8 mouse cellular contexts compared by ENCODE assay signal in the genomic region with DNA sequence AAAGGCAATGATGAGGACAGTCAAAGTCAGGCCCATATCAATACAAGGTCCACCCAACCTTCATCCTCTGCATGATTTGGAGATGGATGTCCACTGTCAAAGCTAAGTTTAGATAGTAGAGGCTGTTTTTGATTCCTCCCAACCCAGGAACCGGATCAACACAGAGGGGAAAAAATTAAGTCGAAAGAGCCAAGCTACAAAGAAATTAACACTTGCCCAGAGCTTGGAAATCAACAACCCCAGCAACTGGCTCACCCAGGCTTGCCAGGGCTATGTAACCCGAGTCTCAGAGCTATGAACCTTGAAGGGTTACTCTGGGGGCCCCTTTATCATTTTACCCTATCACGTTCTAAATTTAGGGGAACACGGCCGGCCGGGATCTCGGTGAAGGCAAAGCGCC. TPM values are rescaled to one million over a fixed set of nuclear protein-coding genes. Genes with fewer than 3 reads are reported as not detected.
DNase-seq lines count a peak whose midpoint lies in the region; ATAC-seq and TF ChIP-seq lines count a peak whose summit lies in the region.
"Had no signal": no experiment of that assay in that cellular context is flagged by ENCODE, and none has a peak within 500 bp of the region (broad histone marks: within the 10 kb centered on the region; RNA-seq: fewer than 3 reads in every experiment).

No protein-coding gene starts in this region.

- WGBS in lung, embryonic 14.5 days = 7% methylated on average over 9 of the region's 9 CpGs
- WGBS in limb, embryonic 11.5 days = under 1% methylated on average over 9 of the region's 9 CpGs
- WGBS in neural tube, embryonic 13.5 days = 2% methylated on average over 9 of the region's 9 CpGs

- H3K4me2 ChIP-seq in lung, embryonic 14.5 days = no peak overlapping the region
- H3K4me2 ChIP-seq in limb, embryonic 11.5 days (ENCODE audit: low read depth, severe bottlenecking) = peak overlapping the region; percentile 62
- peak overlapping the region; percentile 37 for H3K4me2 ChIP-seq in neural tube, embryonic 13.5 days

- TF ChIP-seq CTCF in lung, embryonic 14.5 days (IDR thresholded peaks at IDR 0.05; ENCODE audit: low read depth) = no peak
- no peak for TF ChIP-seq CTCF in embryonic fibroblast, embryonic 13.5 days (IDR thresholded peaks at IDR 0.05; ENCODE audit: borderline replicate concordance, insufficient read depth, low read length)

- H3K27ac ChIP-seq in lung, embryonic 14.5 days (ENCODE audit: low read depth) = no peak overlapping the region
- H3K27ac ChIP-seq in embryonic fibroblast, embryonic 13.5 days (ENCODE audit: insufficient read depth, low read length) = peak overlapping the region; percentile 90
- H3K27ac ChIP-seq in limb, embryonic 11.5 days (replicated peaks; ENCODE audit: low read depth, low read length) = peak overlapping the region; percentile 100
- no peak overlapping the region for H3K27ac ChIP-seq in neural tube, embryonic 13.5 days (replicated peaks)

- 0 out of 2 replicates have a peak overlapping the region, but pooled peaks have one; percentile 1 for H3K4me3 ChIP-seq in lung, embryonic 14.5 days (ENCODE audit: low read depth, low read length)
- peak overlapping the region; percentile 30 for H3K4me3 ChIP-seq in embryonic fibroblast, embryonic 13.5 days (ENCODE audit: insufficient read depth, low read length)
- H3K4me3 ChIP-seq in limb, embryonic 11.5 days (ENCODE audit: low read depth, low read length) = peak overlapping the region; percentile 86
- H3K4me3 ChIP-seq in neural tube, embryonic 13.5 days = peak overlapping the region; percentile 43

- H3K4me1 ChIP-seq in lung, embryonic 14.5 days (ENCODE audit: insufficient read depth) = 0 out of 2 replicates have a peak, but pooled peaks cover 4% of the 10 kb centered on the region
- H3K4me1 ChIP-seq in embryonic fibroblast, embryonic 13.5 days (ENCODE audit: control insufficient read depth, insufficient read depth, low read length) = no peaks in the 10 kb centered on the region
- peaks cover 9% of the 10 kb centered on the region; the same call in 1 of the 2 replicates for H3K4me1 ChIP-seq in limb, embryonic 11.5 days (ENCODE audit: control insufficient read depth, insufficient read depth, low read length)
- H3K4me1 ChIP-seq in neural tube, embryonic 13.5 days (replicated peaks) = peaks cover 26% of the 10 kb centered on the region

- no peaks in the 10 kb centered on the region for H3K36me3 ChIP-seq in lung, embryonic 14.5 days (ENCODE audit: insufficient read depth)
- H3K36me3 ChIP-seq in limb, embryonic 11.5 days (ENCODE audit: control insufficient read depth, insufficient read depth, low read length) = no peaks in the 10 kb centered on the region
- H3K36me3 ChIP-seq in neural tube, embryonic 13.5 days = no peaks in the 10 kb centered on the region

- no peak for TF ChIP-seq POLR2A in embryonic fibroblast, embryonic 13.5 days (IDR thresholded peaks at IDR 0.05; ENCODE audit: low read depth, low read length)

- no peak for ATAC-seq in lung, embryonic 14.5 days (ENCODE audit: insufficient read depth)
- ATAC-seq in limb, embryonic 11.5 days (ENCODE audit: insufficient number of reproducible peaks, low FRiP score, low TSS enrichment, low read depth) = no peak
- ATAC-seq in neural tube, embryonic 13.5 days (ENCODE audit: low read depth) = no peak

- peaks cover 95% of the 10 kb centered on the region for H3K27me3 ChIP-seq in lung, embryonic 14.5 days (ENCODE audit: insufficient read depth, low read length)
- H3K27me3 ChIP-seq in limb, embryonic 11.5 days (ENCODE audit: control insufficient read depth, insufficient read depth, low read length) = no peaks in the 10 kb centered on the region
- peaks cover 94% of the 10 kb centered on the region for H3K27me3 ChIP-seq in neural tube, embryonic 13.5 days

- H3K9ac ChIP-seq in lung, embryonic 14.5 days = no peak overlapping the region
- peak overlapping the region; percentile 99 for H3K9ac ChIP-seq in limb, embryonic 11.5 days (ENCODE audit: low read length)
- H3K9ac ChIP-seq in neural tube, embryonic 13.5 days = no peak overlapping the region

- DNase-seq in lung, embryonic 14.5 days = no peak
- DNase-seq in lung, postnatal 25 days (ENCODE audit: low spot score) = no peak
- DNase-seq in limb, embryonic 11.5 days (ENCODE audit: low spot score) = peak; percentile 53
- no peak for DNase-seq in gastrocnemius, adult 18-20 months (ENCODE audit: low spot score)
- no peak for DNase-seq in urinary bladder, postnatal 25 days (ENCODE audit: low spot score)

- H3K9me3 ChIP-seq in lung, embryonic 14.5 days (ENCODE audit: low read depth, low read length) = no peaks in the 10 kb centered on the region
- H3K9me3 ChIP-seq in limb, embryonic 11.5 days (ENCODE audit: control insufficient read depth, low read length) = no peaks in the 10 kb centered on the region
- no peaks in the 10 kb centered on the region for H3K9me3 ChIP-seq in neural tube, embryonic 13.5 days

RNA-seq across cellular contexts. Expression of a gene that starts 1.7 kb away (rescaled TPM):
- 38.1 and 38.9 TPM in 2 replicates for polyA plus RNA-seq in lung, embryonic 14.5 days (2014; fragmentation: Nextera tagmentation; extraction: Ambion mirVana)
- 36.5 and 44.9 TPM in 2 replicates for polyA plus RNA-seq in embryonic fibroblast, embryonic 13.5 days (2011; ENCODE audit: insufficient read length, low read depth, missing spikeins)
- 62.7 and 64.9 TPM in 2 replicates for polyA plus RNA-seq in limb, embryonic 11.5 days (2014; fragmentation: Nextera tagmentation; extraction: Ambion mirVana)
- 34.5 and 39.0 TPM in 2 replicates for polyA plus RNA-seq in neural tube, embryonic 13.5 days (2015; fragmentation: Nextera tagmentation; extraction: Ambion mirVana)
- total RNA-seq in gastrocnemius, adult 18-20 months (2021) = 10 to 100 TPM; 12.9 to 13.6 TPM

RNA-seq across cellular contexts. Expression of a gene that starts 2.1 kb away (rescaled TPM):
- polyA plus RNA-seq in lung, embryonic 14.5 days (2014; fragmentation: Nextera tagmentation; extraction: Ambion mirVana) = 0.26 and 2.0 TPM in 2 replicates
- polyA plus RNA-seq in embryonic fibroblast, embryonic 13.5 days (2011; ENCODE audit: insufficient read length, low read depth, missing spikeins) = 22.3 and 46.0 TPM in 2 replicates
- 144 and 163 TPM in 2 replicates for polyA plus RNA-seq in limb, embryonic 11.5 days (2014; fragmentation: Nextera tagmentation; extraction: Ambion mirVana)
- polyA plus RNA-seq in neural tube, embryonic 13.5 days (2015; fragmentation: Nextera tagmentation; extraction: Ambion mirVana) = 18.6 and 18.9 TPM in 2 replicates
- 1 to 10 TPM; 1.2 to 1.3 TPM for total RNA-seq in gastrocnemius, adult 18-20 months (2021)
- total RNA-seq: megakaryocyte progenitor cell, adult 5-6 weeks had no signal

Comparison
In these comparisons a context has a peak if more than half of its experiments do, and no peak if none do; other contexts are left out.
1. H3K27ac ChIP-seq: peak in embryonic fibroblast, embryonic 13.5 days (single experiment) and limb, embryonic 11.5 days (single experiment); none in lung, embryonic 14.5 days (single experiment) and neural tube, embryonic 13.5 days (single experiment).
2. H3K4me3 ChIP-seq: peak in every context shown above with its lines; median percentile 86 in limb, embryonic 11.5 days; 43 in neural tube, embryonic 13.5 days; 30 in embryonic fibroblast, embryonic 13.5 days; 1 in lung, embryonic 14.5 days.